Mouse (Mus musculus) neural tube, embryonic 14.5 days (tissue): ENCODE results near the gene Lamtor2. TPM values are rescaled to one million over a fixed set of nuclear protein-coding genes. Genes with fewer than 3 reads are reported as not detected.

Experiments
- ATAC-seq: fragments of 200-750 bp; cut with Nextera tagmentation; 2 replicates; pipeline ENCODE4 v1.8.0; 2017; ENCODE audit warnings: low read depth, mild to moderate bottlenecking, moderate TSS enrichment, moderate library complexity
- H3K27ac ChIP-seq: fragments of 300-500 bp; sonication (generic); 2 replicates; pipeline ENCODE4 v1.5.1; 2014; ENCODE audit warnings: low read depth, mild to moderate bottlenecking, control low read depth, low read length, moderate library complexity, mixed read lengths
- H3K27me3 ChIP-seq: fragments of 300-500 bp; sonication (generic); 2 replicates; pipeline ENCODE4 v1.6.1; 2014; ENCODE audit warnings: low read length; ENCODE audit not compliant: control insufficient read depth, insufficient read depth
- H3K36me3 ChIP-seq: fragments of 300-500 bp; sonication (generic); 2 replicates; pipeline ENCODE4 v1.6.1; 2014; ENCODE audit warnings: low read length, mixed read lengths; ENCODE audit not compliant: control insufficient read depth, insufficient read depth
- H3K4me1 ChIP-seq: fragments of 300-500 bp; sonication (generic); 2 replicates; pipeline ENCODE4 v1.6.1; 2014; ENCODE audit warnings: low read length; ENCODE audit not compliant: control insufficient read depth, insufficient read depth
- H3K4me2 ChIP-seq: fragments of 300-500 bp; sonication (generic); 2 replicates; pipeline ENCODE4 v1.6.1; 2014; ENCODE audit warnings: mild to moderate bottlenecking, low read depth, low read length, control low read depth
- H3K4me3 ChIP-seq: fragments of 300-500 bp; sonication (generic); 2 replicates; pipeline ENCODE4 v1.5.1; 2014; ENCODE audit warnings: low read depth, low read length, control low read depth, mixed read lengths
- H3K9ac ChIP-seq: fragments of 300-500 bp; sonication (generic); replicated peaks from 2 replicates; pipeline ENCODE4 v1.6.1; 2014; ENCODE audit warnings: low read depth, mild to moderate bottlenecking, control low read depth, low read length, mixed read lengths
- H3K9me3 ChIP-seq: fragments of 300-500 bp; sonication (generic); 2 replicates; pipeline ENCODE4 v1.6.1; 2016; ENCODE audit warnings: low read length; ENCODE audit not compliant: control insufficient read depth
- WGBS: fragments of 180-500 bp; shearing (Covaris S2); extraction: QIAGEN DNeasy Blood & Tissue Kit; methylation state at CpG from one replicate; pipeline ENCODE4 v1.1.7; 2014; 5-methylcytosine and 5-hydroxymethylcytosine counted together
- polyA plus RNA-seq: library from polyadenylated mRNA; unstranded; fragments of >200 nt; fragmentation: Nextera tagmentation; extraction: Ambion mirVana; gene quantifications from 2 replicates; pipeline ENCODE4 v1.2.1, GENCODE M21; 2014

Gene Lamtor2
- polyA plus RNA-seq, 1 experiment from 2014 or later, result 97.0 TPM

GRCm38 (mm10) chr3:88532689-88533511 is 20.0 kb downstream of the Lamtor2 start:
- Histone ChIP-seq H3K9ac (peak overlapping the region; percentile 99), H3K4me1 (peaks cover 60% of the 10 kb centered on the region), H3K36me3 (peaks cover 22% of the 10 kb centered on the region), H3K27me3 (no peaks in the 10 kb centered on the region), H3K27ac (peak overlapping the region; percentile 98), H3K9me3 (no peaks in the 10 kb centered on the region), H3K4me3 (peak overlapping the region; percentile 96), H3K4me2 (peak overlapping the region; percentile 77)
- ATAC-seq, result peak; percentile 26
- WGBS, result under 1% methylated on average over 33 of the region's 40 CpGs

DNA sequence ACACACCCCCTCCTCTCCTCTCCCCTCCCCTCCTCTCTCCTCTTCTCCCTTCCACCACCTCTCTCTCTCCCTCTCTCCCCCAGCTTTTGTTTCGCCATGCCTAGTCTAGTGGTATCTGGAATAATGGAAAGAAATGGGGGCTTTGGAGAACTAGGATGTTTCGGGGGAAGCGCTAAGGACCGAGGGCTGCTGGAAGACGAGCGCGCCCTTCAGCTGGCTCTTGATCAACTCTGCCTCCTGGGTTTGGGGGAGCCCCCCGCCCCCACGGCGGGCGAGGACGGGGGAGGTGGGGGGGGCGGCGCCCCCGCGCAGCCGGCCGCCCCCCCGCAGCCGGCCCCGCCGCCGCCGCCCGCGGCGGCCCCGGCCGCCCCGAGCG is 20.6 kb downstream of the Lamtor2 start, which contains the start of gene Mex3a:
Gene Mex3a (plus strand): TSS at position 97 of the 376 bp plus-strand sequence.
- Histone ChIP-seq H3K9me3 (no peaks in the 10 kb centered on the region), H3K4me3 (peak within 1 kb of the TSS; percentile 96), H3K9ac (peak within 1 kb of the TSS; percentile 99), H3K4me1 (peaks cover 60% of the 10 kb centered on the region), H3K27me3 (no peaks in the 10 kb centered on the region), H3K27ac (peak within 1 kb of the TSS; percentile 98), H3K36me3 (peaks cover 16% of the 10 kb centered on the region), H3K4me2 (peak within 1 kb of the TSS; percentile 77)
- no peak for ATAC-seq
- 0% methylated on average over 9 of the region's 31 CpGs for WGBS

DNA sequence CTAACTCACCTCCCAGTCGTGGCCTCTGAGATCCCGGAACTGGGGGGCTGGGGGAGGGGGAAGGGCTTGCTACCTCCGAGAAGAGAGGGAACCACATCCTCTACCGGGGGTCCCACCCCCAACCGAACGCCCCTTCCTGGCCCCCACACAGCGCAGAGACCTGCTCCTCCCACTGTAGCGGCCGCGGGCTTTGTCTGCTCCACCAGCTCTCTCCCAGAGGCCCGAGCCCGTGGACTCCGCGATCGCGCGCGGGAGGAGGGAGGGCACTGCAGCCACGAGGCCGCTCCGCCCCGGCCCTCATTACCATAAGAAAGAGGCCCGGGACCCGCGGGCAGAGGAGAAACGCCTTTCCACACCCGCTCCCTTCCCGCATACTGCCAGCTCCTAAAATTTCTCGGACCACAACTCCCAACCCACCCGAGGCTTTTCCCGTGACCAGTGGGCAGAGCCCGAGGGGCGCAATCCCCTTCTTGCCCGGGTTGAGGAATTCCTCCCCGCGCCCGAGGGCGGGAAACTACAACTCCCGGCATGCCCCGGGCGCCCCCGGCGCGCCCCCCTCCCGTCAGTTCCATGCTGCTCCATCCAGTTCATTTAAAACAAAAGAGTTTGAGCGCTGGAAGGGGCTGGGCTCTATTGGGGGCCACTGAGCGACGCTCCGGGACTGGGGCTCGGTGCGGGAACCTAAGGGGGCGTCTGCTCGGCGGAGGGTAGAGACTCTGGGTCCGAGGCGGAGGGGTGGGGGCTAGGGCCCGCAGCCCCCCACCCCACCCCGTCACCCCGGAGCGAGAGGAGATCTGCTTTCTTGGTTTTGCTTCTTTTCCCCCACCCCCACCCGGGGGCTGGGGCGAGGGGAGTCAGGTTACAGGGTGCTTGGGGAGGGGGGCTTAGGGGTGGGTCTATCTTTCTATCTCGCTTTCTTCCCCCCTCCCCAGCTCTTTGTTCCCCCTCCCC is 21.3 kb downstream of the Lamtor2 start:
- under 1% methylated on average over 58 of the region's 63 CpGs for WGBS
- H3K4me2 ChIP-seq, result peak overlapping the region; percentile 77
- H3K36me3 ChIP-seq, result peaks cover 9% of the 10 kb centered on the region
- ATAC-seq, result peak; percentile 78
- peak overlapping the region; percentile 98 for H3K27ac ChIP-seq
- H3K9ac ChIP-seq, result peak overlapping the region; percentile 99
- peak overlapping the region; percentile 96 for H3K4me3 ChIP-seq
- H3K4me1 ChIP-seq, result peaks cover 56% of the 10 kb centered on the region
- no peaks in the 10 kb centered on the region for H3K9me3 ChIP-seq
- no peaks in the 10 kb centered on the region for H3K27me3 ChIP-seq

DNA sequence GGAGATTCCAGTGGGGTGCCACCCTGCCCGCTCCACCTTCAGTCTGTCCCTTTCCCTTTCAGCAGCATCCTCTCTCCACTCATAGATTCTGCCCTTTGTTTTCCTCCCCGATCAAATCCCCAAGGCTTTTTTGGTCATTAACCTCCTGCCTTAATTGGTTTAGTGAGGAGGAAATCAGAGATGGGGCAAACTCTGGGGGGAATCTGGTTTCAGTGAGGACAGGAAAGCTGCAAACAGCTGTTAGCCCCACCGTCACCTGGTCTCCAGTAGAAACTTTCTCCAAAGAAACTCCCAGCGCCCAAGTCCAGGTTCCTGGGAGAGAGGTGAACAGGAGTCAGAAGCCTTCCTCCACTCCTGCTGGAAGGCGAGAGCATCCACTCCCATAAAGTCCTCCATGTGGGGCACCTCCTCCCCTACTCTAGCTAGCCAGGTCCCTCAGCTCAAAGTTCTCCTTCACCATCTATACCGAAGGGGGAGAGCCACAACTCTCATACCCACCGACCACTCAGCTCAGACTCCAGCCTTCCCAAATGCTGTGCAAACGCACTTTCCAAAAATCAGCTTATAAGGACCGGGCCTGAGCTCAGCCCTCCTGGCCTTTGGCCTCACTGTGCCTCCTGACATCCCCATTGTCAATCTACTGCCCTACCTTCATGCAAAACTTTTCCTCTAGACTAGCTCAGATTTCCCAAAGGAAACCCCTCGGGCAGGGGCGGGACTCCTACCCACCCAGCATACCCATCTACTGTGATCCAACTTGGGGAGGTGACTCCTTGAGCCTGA is 22.6 kb downstream of the Lamtor2 start:
- no peaks in the 10 kb centered on the region for H3K27me3 ChIP-seq
- peak overlapping the region; percentile 98 for H3K27ac ChIP-seq
- H3K4me2 ChIP-seq, result peak overlapping the region; percentile 77
- no peak for ATAC-seq
- no peaks in the 10 kb centered on the region for H3K36me3 ChIP-seq
- peak overlapping the region; percentile 96 for H3K4me3 ChIP-seq
- no peaks in the 10 kb centered on the region for H3K9me3 ChIP-seq
- peaks cover 46% of the 10 kb centered on the region for H3K4me1 ChIP-seq
- 7% methylated on average over 11 of the region's 11 CpGs for whole genome bisulfite sequencing
- H3K9ac ChIP-seq, result peak overlapping the region; percentile 99

GRCm38 (mm10) chr3:88529204-88530000 is 23.5 kb downstream of the Lamtor2 start:
- Histone ChIP-seq H3K27me3 (no peaks in the 10 kb centered on the region), H3K27ac (peak overlapping the region; percentile 98), H3K9me3 (no peaks in the 10 kb centered on the region), H3K4me1 (peaks cover 37% of the 10 kb centered on the region), H3K9ac (peak overlapping the region; percentile 99), H3K4me2 (peak overlapping the region; percentile 77), H3K4me3 (peak overlapping the region; percentile 96), H3K36me3 (no peaks in the 10 kb centered on the region)
- no peak for ATAC-seq
- WGBS, result 28% methylated on average over 7 of the region's 7 CpGs

- Histone ChIP-seq H3K9ac (no peak overlapping the region), H3K4me2 (peak overlapping the region; percentile 77; the same call in 1 of the 2 replicates), H3K36me3 (no peaks in the 10 kb centered on the region; the same call in 1 of the 2 replicates), H3K27me3 (no peaks in the 10 kb centered on the region), H3K27ac (no peak overlapping the region), H3K4me3 (no peak overlapping the region; the same call in 1 of the 2 replicates), H3K9me3 (no peaks in the 10 kb centered on the region), H3K4me1 (peaks cover 35% of the 10 kb centered on the region)
- ATAC-seq, result no peak
- 86% methylated on average over 11 of the region's 11 CpGs for WGBS
These were observed 24.2 kb downstream of the Lamtor2 start for GRCm38 (mm10) chr3:88528646-88529045.

DNA sequence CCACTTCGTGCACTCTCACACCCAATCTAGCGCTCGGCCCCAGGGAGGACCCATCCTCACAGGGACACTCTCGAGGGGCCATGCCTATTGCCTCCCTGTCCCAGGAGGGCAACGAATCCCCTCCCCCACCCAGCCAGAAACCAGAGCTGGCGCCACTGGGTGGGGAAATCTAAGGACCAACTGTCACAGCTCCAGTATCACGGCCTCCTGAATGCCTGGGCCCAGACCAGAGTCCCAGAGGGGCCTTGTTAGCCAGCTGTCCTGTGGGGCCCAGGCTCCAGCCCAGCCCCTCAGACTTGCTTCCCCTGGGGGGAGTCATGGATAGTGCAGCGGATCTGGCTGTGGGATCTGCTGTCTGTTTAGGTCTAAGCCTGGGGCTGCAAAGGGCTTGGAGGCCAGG is 25.3 kb downstream of the Lamtor2 start:
- no peak for ATAC-seq
- Histone ChIP-seq H3K27me3 (no peaks in the 10 kb centered on the region), H3K9me3 (no peaks in the 10 kb centered on the region), H3K4me1 (peaks cover 35% of the 10 kb centered on the region), H3K4me2 (peak overlapping the region; percentile 37), H3K9ac (peak overlapping the region; percentile 37), H3K36me3 (no peaks in the 10 kb centered on the region; the same call in 1 of the 2 replicates), H3K27ac (peak overlapping the region; percentile 28; the same call in 1 of the 2 replicates), H3K4me3 (peak overlapping the region; percentile 13; the same call in 1 of the 2 replicates)
- 21% methylated on average over 8 of the region's 8 CpGs for WGBS
